Mouse (Mus musculus): Measurements from ENCODE around the gene Apol6. TPM values are rescaled to one million over a fixed set of nuclear protein-coding genes. Genes with fewer than 3 reads are reported as not detected.

Apol6 gene
- polyA plus RNA-seq, 1 experiment = not detected

DNA sequence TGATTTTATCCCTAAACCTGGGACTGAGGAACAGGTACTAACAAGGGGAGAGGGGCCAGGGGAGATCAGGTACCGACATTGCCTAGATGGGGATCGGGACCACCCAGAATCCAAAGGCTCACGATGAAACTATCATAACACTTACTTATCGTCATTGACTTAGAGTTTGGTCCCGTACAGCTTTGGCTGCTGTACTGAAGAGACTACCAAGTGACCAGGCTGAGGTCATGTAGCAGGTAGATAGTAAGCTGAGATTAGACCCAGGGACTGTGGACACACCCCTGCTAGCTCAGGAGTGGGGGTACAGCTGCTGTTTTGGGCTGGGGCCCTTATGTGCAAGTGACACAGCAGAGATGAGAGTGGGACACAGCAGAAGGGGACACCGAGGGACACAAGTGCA lies 28.0 kb upstream of the Apol6 start:
- Histone ChIP-seq H3K4me3 (replicated peaks) (no peak overlapping the region), H3K36me3 (replicated peaks; ENCODE audit: low read length) (no peaks in the 10 kb centered on the region), H3K4me1 (peaks cover 12% of the 10 kb centered on the region), H3K27me3 (replicated peaks) (peaks cover 78% of the 10 kb centered on the region), H3K9me3 (peaks cover under 1% of the 10 kb centered on the region; the same call in 1 of the 2 replicates)
- TF ChIP-seq FLI1 (IDR thresholded peaks at IDR 0.05; ENCODE audit: low read length) (no peak), GATA1 (IDR thresholded peaks at IDR 0.05; ENCODE audit: borderline replicate concordance, low read length) (no peak)

DNA sequence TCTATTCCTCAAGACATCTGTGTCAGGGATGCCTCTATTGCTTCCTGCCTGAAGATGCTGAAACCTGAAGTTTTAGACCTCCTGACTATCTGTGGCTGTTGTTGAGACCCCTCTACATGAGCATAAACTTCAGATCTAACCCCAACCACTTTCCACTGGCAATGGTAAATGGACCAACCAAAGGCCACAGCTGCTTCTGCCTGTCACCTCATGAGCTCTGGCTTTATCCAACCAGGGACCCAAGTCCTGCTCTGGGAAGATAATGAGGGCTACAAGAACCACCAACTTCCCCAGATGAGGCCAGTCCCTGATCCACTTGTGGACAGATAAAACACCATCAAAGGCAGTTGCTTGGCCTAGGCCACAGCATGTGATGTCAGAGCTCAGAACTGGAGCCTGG lies 26.6 kb upstream of the Apol6 start:
- no peak overlapping the region for H3K4me3 ChIP-seq (replicated peaks)
- no peak for TF ChIP-seq GATA1 (IDR thresholded peaks at IDR 0.05; ENCODE audit: borderline replicate concordance, low read length)
- TF ChIP-seq FLI1 (IDR thresholded peaks at IDR 0.05; ENCODE audit: low read length) = no peak
- H3K36me3 ChIP-seq (replicated peaks; ENCODE audit: low read length) = no peaks in the 10 kb centered on the region
- H3K9me3 ChIP-seq = no peaks in the 10 kb centered on the region
- H3K27me3 ChIP-seq (replicated peaks) = peaks cover 83% of the 10 kb centered on the region
- H3K4me1 ChIP-seq = peaks cover 12% of the 10 kb centered on the region

DNA sequence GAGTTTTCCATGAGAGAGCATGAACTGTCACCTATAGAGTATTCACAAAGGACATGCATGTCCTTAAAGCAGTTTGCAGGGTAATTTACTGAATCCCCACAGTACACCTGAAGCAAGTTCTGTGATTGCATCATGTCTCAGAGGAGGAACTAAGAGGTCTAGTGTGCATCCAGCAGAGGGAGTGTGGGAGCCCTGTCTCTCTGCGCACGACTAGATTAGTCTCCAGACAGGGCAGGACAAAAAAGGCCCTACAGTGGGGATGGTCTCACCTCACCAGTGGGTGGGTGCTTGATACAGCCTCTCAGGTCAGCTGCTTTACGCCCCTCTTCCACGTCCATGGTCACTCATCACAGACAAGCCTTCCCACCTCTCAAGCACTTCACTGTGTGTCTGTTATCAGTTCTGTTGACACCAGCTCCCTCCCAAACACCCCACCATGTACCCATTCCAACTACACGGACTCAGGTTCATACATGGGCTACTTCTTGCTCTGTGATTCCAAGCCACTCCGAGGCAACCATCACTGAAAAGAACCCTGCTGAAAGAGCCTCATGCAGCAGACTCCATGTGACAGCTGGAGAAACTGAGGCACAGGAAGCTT lies 25.7 kb upstream of the Apol6 start:
- H3K27me3 ChIP-seq (replicated peaks) = peaks cover 81% of the 10 kb centered on the region
- TF ChIP-seq GATA1 (IDR thresholded peaks at IDR 0.05; ENCODE audit: borderline replicate concordance, low read length) (no peak), FLI1 (IDR thresholded peaks at IDR 0.05; ENCODE audit: low read length) (no peak)
- no peak overlapping the region for H3K4me3 ChIP-seq (replicated peaks)
- H3K36me3 ChIP-seq (replicated peaks; ENCODE audit: low read length) = no peaks in the 10 kb centered on the region
- H3K4me1 ChIP-seq = peaks cover 12% of the 10 kb centered on the region
- no peaks in the 10 kb centered on the region for H3K9me3 ChIP-seq

DNA sequence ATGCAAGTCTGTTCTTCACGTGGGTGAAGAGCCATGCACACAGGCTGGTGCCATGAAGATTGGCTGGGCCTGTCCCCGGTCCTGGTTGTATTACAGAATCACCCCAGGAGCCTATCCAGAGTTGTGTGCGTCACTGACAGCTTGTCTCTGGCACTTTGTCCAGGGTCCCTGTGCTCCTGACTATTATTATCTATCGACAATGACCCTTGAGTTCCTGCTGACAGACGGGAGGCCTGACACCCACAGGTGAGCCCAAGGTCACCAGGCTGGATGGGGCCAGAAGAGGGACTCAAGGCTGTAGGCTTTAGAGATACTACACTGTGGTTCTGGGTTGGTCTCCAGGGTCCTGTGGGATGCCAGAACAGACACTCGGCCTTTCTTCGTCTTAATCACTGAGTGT lies 25.0 kb upstream of the Apol6 start:
- no peak overlapping the region for H3K4me3 ChIP-seq (replicated peaks)
- H3K9me3 ChIP-seq = no peaks in the 10 kb centered on the region
- TF ChIP-seq GATA1 (IDR thresholded peaks at IDR 0.05; ENCODE audit: borderline replicate concordance, low read length) (no peak), FLI1 (IDR thresholded peaks at IDR 0.05; ENCODE audit: low read length) (no peak)
- peaks cover 12% of the 10 kb centered on the region for H3K4me1 ChIP-seq
- H3K36me3 ChIP-seq (replicated peaks; ENCODE audit: low read length) = no peaks in the 10 kb centered on the region
- H3K27me3 ChIP-seq (replicated peaks) = peaks cover 76% of the 10 kb centered on the region

DNA sequence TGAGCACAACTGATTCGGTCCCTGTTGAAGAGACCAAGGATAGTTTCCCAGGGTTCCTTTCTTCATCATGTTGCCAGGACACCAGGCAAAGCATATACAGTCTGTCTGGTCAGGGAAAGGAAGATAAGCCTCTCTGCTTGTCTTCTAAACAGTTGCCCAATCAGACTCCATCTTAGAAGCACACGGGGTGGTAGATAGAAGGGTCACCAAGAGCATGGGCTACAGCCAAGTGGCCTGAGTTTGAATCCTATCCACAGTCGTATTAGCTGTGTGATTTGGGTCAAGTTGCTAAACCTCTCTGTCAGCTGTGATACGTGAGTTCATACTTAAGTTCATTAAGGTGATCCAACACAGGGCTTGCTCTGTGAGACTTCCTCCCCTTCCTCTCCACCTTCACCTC lies 24.4 kb upstream of the Apol6 start:
- Histone ChIP-seq H3K27me3 (replicated peaks) (peaks cover 74% of the 10 kb centered on the region), H3K4me3 (replicated peaks) (no peak overlapping the region), H3K9me3 (no peaks in the 10 kb centered on the region), H3K4me1 (peaks cover 12% of the 10 kb centered on the region), H3K36me3 (replicated peaks; ENCODE audit: low read length) (no peaks in the 10 kb centered on the region)
- TF ChIP-seq GATA1 (IDR thresholded peaks at IDR 0.05; ENCODE audit: borderline replicate concordance, low read length) (no peak), FLI1 (IDR thresholded peaks at IDR 0.05; ENCODE audit: low read length) (no peak)

DNA sequence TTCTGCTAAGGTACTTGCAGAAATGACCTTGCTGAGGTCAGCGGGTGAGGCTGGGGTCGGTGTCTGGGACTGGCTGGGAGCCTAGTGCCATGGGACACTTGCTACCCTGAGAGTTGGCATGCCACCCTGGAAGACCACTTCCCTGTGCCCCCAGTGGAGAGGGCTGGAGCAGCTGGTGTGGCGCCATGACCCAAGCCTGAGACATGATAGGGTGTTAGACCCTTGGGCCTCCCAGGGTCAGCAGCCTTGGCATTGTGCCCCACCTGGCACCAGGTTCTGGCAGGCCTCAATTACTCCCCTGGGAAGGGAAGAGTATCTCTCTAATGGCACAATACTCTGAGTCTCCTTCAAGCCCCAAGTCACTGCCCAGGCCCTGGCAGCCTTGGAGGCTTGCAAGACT lies 23.5 kb upstream of the Apol6 start:
- Histone ChIP-seq H3K4me3 (replicated peaks) (no peak overlapping the region), H3K27me3 (replicated peaks) (peaks cover 75% of the 10 kb centered on the region), H3K36me3 (replicated peaks; ENCODE audit: low read length) (no peaks in the 10 kb centered on the region), H3K9me3 (no peaks in the 10 kb centered on the region), H3K4me1 (peaks cover 12% of the 10 kb centered on the region)
- TF ChIP-seq FLI1 (IDR thresholded peaks at IDR 0.05; ENCODE audit: low read length) (no peak), GATA1 (IDR thresholded peaks at IDR 0.05; ENCODE audit: borderline replicate concordance, low read length) (no peak)

DNA sequence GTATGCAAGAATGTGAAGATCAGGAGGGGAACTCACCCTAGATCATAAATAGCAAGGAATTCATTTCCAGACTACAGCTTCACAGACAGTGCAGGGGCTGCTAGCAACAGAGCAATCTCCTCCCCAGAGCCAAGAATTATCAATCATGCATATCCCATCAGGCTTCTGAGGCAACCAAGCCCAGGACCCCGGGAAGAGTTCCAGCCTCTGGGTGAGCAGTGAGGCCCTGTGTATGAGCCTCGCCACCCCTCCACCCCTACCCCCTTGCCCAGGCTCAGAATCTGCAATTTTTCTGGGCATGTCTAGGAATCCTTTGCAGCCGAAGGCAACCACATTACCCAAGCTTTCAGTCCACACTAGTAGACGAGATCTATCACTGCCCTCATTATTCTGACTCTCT lies 22.7 kb upstream of the Apol6 start:
- Histone ChIP-seq H3K27me3 (replicated peaks) (peaks cover 76% of the 10 kb centered on the region), H3K4me1 (peaks cover 12% of the 10 kb centered on the region), H3K4me3 (replicated peaks) (no peak overlapping the region), H3K36me3 (replicated peaks; ENCODE audit: low read length) (no peaks in the 10 kb centered on the region), H3K9me3 (no peaks in the 10 kb centered on the region)
- TF ChIP-seq GATA1 (IDR thresholded peaks at IDR 0.05; ENCODE audit: borderline replicate concordance, low read length) (no peak), FLI1 (IDR thresholded peaks at IDR 0.05; ENCODE audit: low read length) (no peak)

DNA sequence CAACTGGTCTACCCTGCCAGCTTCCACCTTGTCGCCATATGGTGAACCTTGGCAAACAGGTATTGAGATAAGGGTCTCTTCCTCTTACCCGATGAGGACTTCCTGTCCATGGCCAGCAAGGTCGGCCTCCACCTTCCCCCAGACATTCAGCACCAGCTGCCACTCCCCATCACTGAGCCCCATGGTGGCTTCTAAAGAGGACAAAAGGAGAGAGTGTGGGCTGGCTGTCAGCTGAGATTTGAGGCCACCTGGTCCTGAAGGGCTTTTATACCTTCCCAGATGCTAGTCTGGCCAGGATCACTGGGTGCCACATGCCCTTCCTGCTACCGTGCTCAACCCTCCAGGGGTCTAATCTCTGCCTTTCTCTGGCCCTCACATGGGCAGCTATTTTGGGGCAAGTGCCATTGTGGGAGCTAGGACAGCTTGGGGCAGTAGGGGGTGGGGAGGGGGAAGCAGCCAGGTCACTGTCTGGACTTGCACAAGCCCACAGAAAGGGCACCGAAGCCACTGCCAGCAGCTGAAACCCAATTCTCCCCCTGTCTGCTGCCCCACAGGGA lies 22.1 kb upstream of the Apol6 start:
- Histone ChIP-seq H3K27me3 (replicated peaks) (peaks cover 76% of the 10 kb centered on the region), H3K36me3 (replicated peaks; ENCODE audit: low read length) (no peaks in the 10 kb centered on the region), H3K4me3 (replicated peaks) (no peak overlapping the region), H3K4me1 (peaks cover 11% of the 10 kb centered on the region), H3K9me3 (no peaks in the 10 kb centered on the region)
- no peak for TF ChIP-seq FLI1 (IDR thresholded peaks at IDR 0.05; ENCODE audit: low read length)
- no peak for TF ChIP-seq GATA1 (IDR thresholded peaks at IDR 0.05; ENCODE audit: borderline replicate concordance, low read length)

DNA sequence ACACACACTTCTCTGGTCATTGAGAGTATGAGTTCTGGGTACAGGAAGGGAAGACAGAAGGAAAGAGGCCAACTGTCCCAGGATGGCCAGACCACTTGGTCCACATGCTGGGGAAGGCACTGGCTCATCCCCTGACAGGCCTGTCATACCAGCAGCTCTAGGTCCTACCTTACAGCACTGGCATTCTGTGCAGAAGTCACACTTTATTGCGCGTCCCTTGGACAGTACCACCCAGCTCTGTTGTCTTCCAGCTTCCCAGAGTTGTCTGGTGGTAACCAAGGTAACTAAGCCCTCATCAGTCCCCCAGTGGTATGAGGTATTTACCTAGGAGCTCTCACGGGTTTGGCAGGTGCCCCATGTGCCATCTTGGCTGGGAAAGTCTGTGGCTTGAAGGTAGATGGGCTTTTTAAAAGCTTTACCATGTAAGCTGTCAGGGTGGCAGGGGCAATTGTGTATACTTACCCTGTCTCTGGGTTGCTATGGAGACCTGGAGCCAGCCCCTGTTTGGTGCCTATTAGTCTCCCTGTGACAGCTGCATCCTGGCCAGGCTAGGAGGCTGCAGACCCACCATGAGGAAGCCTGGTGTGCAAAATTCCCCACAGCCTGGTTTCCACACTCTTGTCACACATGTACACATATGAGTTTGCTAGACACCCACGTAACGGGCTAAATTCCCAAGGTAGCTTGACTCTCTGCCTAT lies 18.5 kb upstream of the Apol6 start:
- H3K36me3 ChIP-seq (replicated peaks; ENCODE audit: low read length) = no peaks in the 10 kb centered on the region
- H3K9me3 ChIP-seq = no peaks in the 10 kb centered on the region
- peaks cover 59% of the 10 kb centered on the region for H3K27me3 ChIP-seq (replicated peaks)
- H3K4me1 ChIP-seq = peaks cover 4% of the 10 kb centered on the region; the same call in 1 of the 2 replicates
- TF ChIP-seq GATA1 (IDR thresholded peaks at IDR 0.05; ENCODE audit: borderline replicate concordance, low read length) = no peak
- no peak for TF ChIP-seq FLI1 (IDR thresholded peaks at IDR 0.05; ENCODE audit: low read length)
- H3K4me3 ChIP-seq (replicated peaks) = no peak overlapping the region

DNA sequence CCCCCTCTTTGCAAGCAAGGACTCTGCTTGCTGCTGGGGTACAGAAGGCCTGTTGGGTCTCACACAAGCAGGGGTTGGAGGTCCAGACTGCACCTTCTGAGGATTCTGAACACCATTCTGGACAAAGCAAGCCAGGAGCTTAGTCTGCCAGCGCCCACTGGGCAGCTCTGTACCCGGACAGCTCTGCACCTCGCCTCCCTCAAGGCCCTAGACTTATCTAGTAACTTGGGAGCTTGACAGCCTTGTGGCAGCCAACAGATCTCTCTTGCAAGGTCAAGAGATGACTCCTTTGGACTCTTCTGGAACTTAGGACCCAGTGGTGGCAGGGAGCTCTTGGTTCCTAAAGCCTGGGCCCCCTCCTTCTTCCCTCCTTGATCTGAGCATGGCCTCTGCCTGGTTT lies 17.4 kb upstream of the Apol6 start:
- TF ChIP-seq FLI1 (IDR thresholded peaks at IDR 0.05; ENCODE audit: low read length) = no peak
- TF ChIP-seq GATA1 (IDR thresholded peaks at IDR 0.05; ENCODE audit: borderline replicate concordance, low read length) = no peak
- no peaks in the 10 kb centered on the region for H3K36me3 ChIP-seq (replicated peaks; ENCODE audit: low read length)
- no peaks in the 10 kb centered on the region for H3K9me3 ChIP-seq
- peaks cover 4% of the 10 kb centered on the region; the same call in 1 of the 2 replicates for H3K4me1 ChIP-seq
- no peak overlapping the region for H3K4me3 ChIP-seq (replicated peaks)
- H3K27me3 ChIP-seq (replicated peaks) = peaks cover 52% of the 10 kb centered on the region
